ENCODE assay signal across 32 mouse cellular contexts in genomic region chr6:91207491-91207890, GRCm38 (mm10). TPM values are rescaled to one million over a fixed set of nuclear protein-coding genes. Genes with fewer than 3 reads are reported as not detected.
A peak's percentile ranks its signal among the peaks of the same experiment; 100 is the strongest.
DNase-seq lines count a peak whose midpoint lies in the region; ATAC-seq and TF ChIP-seq lines count a peak whose summit lies in the region.
"Had no signal": no experiment of that assay in that cellular context is flagged by ENCODE, and none has a peak within 500 bp of the region (broad histone marks: within the 10 kb centered on the region; RNA-seq: fewer than 3 reads in every experiment).

No protein-coding gene starts in this region.

- DNase-seq in adrenal gland, adult 8-10 months, result peak; percentile 16
- DNase-seq in adrenal gland, postnatal 10 days, result no peak
- DNase-seq in heart, postnatal 4 days, result no peak
- DNase-seq in embryonic facial prominence, embryonic 10.5 days (ENCODE audit: low spot score), result no peak
- no peak for DNase-seq in layer of hippocampus, adult 18-20 months (ENCODE audit: low spot score in 2 of 2)
- no peak for DNase-seq in lung, adult 18-20 months
- DNase-seq: cerebellum, adult 11-12 months; cerebellum, adult 9-11 months; gastrocnemius, postnatal 36 days; heart, postnatal 10 days; kidney, adult 18-20 months; kidney, postnatal 25 days; liver, postnatal 0 days; retina, postnatal 1 day; right cerebral cortex, postnatal 14 days; thymus, adult 18-20 months; thymus, postnatal 25 days had no signal

- H3K79me2 ChIP-seq in myocyte (ENCODE audit: control insufficient read depth, insufficient read depth), result no peaks in the 10 kb centered on the region

- H3K27ac ChIP-seq in heart, embryonic 14.5 days (replicated peaks in 1 of 2; ENCODE audit: control insufficient read depth in 1 of 2, insufficient read depth in 1 of 2, low read depth in 2 of 2, low read length in 2 of 2), result no peak overlapping the region; a peak in 1 of 4 replicates
- 0 out of 2 replicates have a peak overlapping the region, but pooled peaks have one; percentile 19 for H3K27ac ChIP-seq in embryonic facial prominence, embryonic 10.5 days (replicated peaks)
- H3K27ac ChIP-seq: forebrain, embryonic 10.5 days; forebrain, embryonic 15.5 days; heart, embryonic 10.5 days; hindbrain, embryonic 10.5 days; kidney, embryonic 15.5 days; layer of hippocampus, adult 2 months; left cerebral cortex, adult 2 months; liver, embryonic 12.5 days; macrophage; midbrain, embryonic 13.5 days had no signal

- H3K36me3 ChIP-seq in heart, embryonic 14.5 days (ENCODE audit: control insufficient read depth, insufficient read depth, low read length), result no peaks in the 10 kb centered on the region
- H3K36me3 ChIP-seq in embryonic facial prominence, embryonic 10.5 days (replicated peaks), result no peaks in the 10 kb centered on the region
- no peaks in the 10 kb centered on the region for H3K36me3 ChIP-seq in myocyte (ENCODE audit: control insufficient read depth, insufficient read depth)
- H3K36me3 ChIP-seq: forebrain, embryonic 10.5 days; forebrain, embryonic 15.5 days; heart, embryonic 10.5 days; hindbrain, embryonic 10.5 days; kidney, embryonic 15.5 days; liver, embryonic 12.5 days; midbrain, embryonic 13.5 days had no signal

- ATAC-seq in heart, embryonic 14.5 days (ENCODE audit: insufficient number of reproducible peaks, insufficient read depth, low FRiP score, low read depth), result no peak
- ATAC-seq: forebrain, embryonic 15.5 days; hindbrain, embryonic 16.5 days; liver, embryonic 12.5 days; liver, postnatal 0 days; lung, postnatal 0 days; midbrain, embryonic 13.5 days had no signal

- no peaks in the 10 kb centered on the region for H3K9me3 ChIP-seq in heart, embryonic 14.5 days (ENCODE audit: control insufficient read depth, low read length)
- H3K9me3 ChIP-seq in embryonic facial prominence, embryonic 10.5 days, result no peaks in the 10 kb centered on the region
- H3K9me3 ChIP-seq: forebrain, embryonic 10.5 days; forebrain, embryonic 15.5 days; heart, embryonic 10.5 days; hindbrain, embryonic 10.5 days; kidney, embryonic 15.5 days; liver, embryonic 12.5 days; midbrain, embryonic 13.5 days had no signal

- H3K4me2 ChIP-seq in heart, embryonic 14.5 days (ENCODE audit: low read length), result no peak overlapping the region
- H3K4me2 ChIP-seq in myocyte (ENCODE audit: low read depth), result peak overlapping the region; percentile 61
- H3K4me2 ChIP-seq: forebrain, embryonic 15.5 days; kidney, embryonic 15.5 days; liver, embryonic 12.5 days; midbrain, embryonic 13.5 days had no signal

- TF ChIP-seq POLR2A in myocyte (IDR thresholded peaks at IDR 0.05; ENCODE audit: insufficient read length, low read depth), result no peak

- H3ac ChIP-seq in myocyte (ENCODE audit: control insufficient read depth, insufficient read length), result no peak overlapping the region

- H3K9ac ChIP-seq in heart, embryonic 14.5 days (ENCODE audit: low read length), result 0 out of 2 replicates have a peak overlapping the region, but pooled peaks have one; percentile 11
- H3K9ac ChIP-seq: forebrain, embryonic 15.5 days; kidney, embryonic 15.5 days; liver, embryonic 12.5 days; liver, postnatal 0 days; midbrain, embryonic 13.5 days had no signal

- 55% methylated on average over 3 of the region's 3 CpGs for WGBS in heart, embryonic 14.5 days
- WGBS in embryonic facial prominence, embryonic 10.5 days, result 69% methylated on average over 3 of the region's 3 CpGs

- H3K4me1 ChIP-seq in heart, embryonic 14.5 days (ENCODE audit: control insufficient read depth in 2 of 2, insufficient read depth in 2 of 2, low read length in 2 of 2), result peaks cover 47 to 54% of the 10 kb centered on the region in 2 experiments
- H3K4me1 ChIP-seq in embryonic facial prominence, embryonic 10.5 days, result peaks cover 31% of the 10 kb centered on the region
- H3K4me1 ChIP-seq: liver, embryonic 12.5 days had no signal

- no peak overlapping the region for H3K4me3 ChIP-seq in heart, embryonic 14.5 days (ENCODE audit: control insufficient read depth in 1 of 2, insufficient read depth in 1 of 2, low read depth in 1 of 2, low read length in 2 of 2)
- no peak overlapping the region for H3K4me3 ChIP-seq in embryonic facial prominence, embryonic 10.5 days
- no peak overlapping the region for H3K4me3 ChIP-seq in myocyte
- H3K4me3 ChIP-seq: forebrain, embryonic 10.5 days; forebrain, embryonic 15.5 days; heart, embryonic 10.5 days; hindbrain, embryonic 10.5 days; kidney, embryonic 15.5 days; layer of hippocampus, adult 2 months; left cerebral cortex, adult 2 months; liver, embryonic 12.5 days; midbrain, embryonic 13.5 days had no signal

- no peaks in the 10 kb centered on the region for H3K27me3 ChIP-seq in heart, embryonic 14.5 days (ENCODE audit: control insufficient read depth, insufficient read depth, low read length)
- H3K27me3 ChIP-seq in embryonic facial prominence, embryonic 10.5 days (replicated peaks; ENCODE audit: low read depth, poor library complexity, severe bottlenecking), result peaks cover 19% of the 10 kb centered on the region
- H3K27me3 ChIP-seq in myocyte (ENCODE audit: control insufficient read depth, insufficient read depth, insufficient read length), result no peaks in the 10 kb centered on the region
- H3K27me3 ChIP-seq: forebrain, embryonic 15.5 days had no signal

TF ChIP-seq in myocyte, 11 proteins besides CTCF, POLR2A, EP300 and RAD21:
- no peak for TF ChIP-seq MYOD1 (IDR thresholded peaks at IDR 0.05; ENCODE audit: control insufficient read depth in 1 of 3, insufficient read length in 2 of 3, low read depth in 2 of 3)
- peak; percentile 80 for TF ChIP-seq CEBPB (IDR thresholded peaks at IDR 0.05; ENCODE audit: insufficient read depth, poor library complexity, severe bottlenecking)

RNA-seq across cellular contexts. Expression of gene Fbln2, which starts 4.8 kb away (rescaled TPM):
- 10 to 100 TPM in 3 of 4 experiments, 1 to 10 TPM in 1; 8.8 to 24.6 (median 14.7) TPM for total RNA-seq in adrenal gland, adult 8-10 months (2022)
- total RNA-seq in adrenal gland, postnatal 10 days (2021), result 10 to 100 TPM; 59.6 to 62.1 TPM
- polyA plus RNA-seq in heart, embryonic 14.5 days (2014; fragmentation: Nextera tagmentation; extraction: Ambion mirVana), result 127 and 144 TPM in 2 replicates
- total RNA-seq in heart, postnatal 4 days (2021), result 100 to 1,000 TPM; 172 to 182 TPM
- polyA plus RNA-seq in embryonic facial prominence, embryonic 10.5 days (2016; fragmentation: Nextera tagmentation; extraction: Ambion mirVana), result 56.6 and 69.0 TPM in 2 replicates
- polyA plus RNA-seq in myocyte (2012; fragmentation: generic; extraction: Trizol), result 167 TPM
- total RNA-seq in layer of hippocampus, adult 18-20 months (2021), result 1 to 10 TPM; 7.8 to 10.0 TPM
- total RNA-seq: megakaryocyte-erythroid progenitor cell, adult 5-6 weeks had no signal

RNA-seq across cellular contexts. Expression of gene Hdac11, which starts 51.0 kb away (rescaled TPM):
- 10 to 100 TPM in 3 of 4 experiments, 1 to 10 TPM in 1; 9.8 to 26.5 (median 20.6) TPM for total RNA-seq in adrenal gland, adult 8-10 months (2022)
- total RNA-seq in adrenal gland, postnatal 10 days (2021), result 10 to 100 TPM in 1 of 2 experiments, 1 to 10 TPM in 1; 9.7 to 12.3 TPM
- 11.4 and 12.7 TPM in 2 replicates for polyA plus RNA-seq in heart, embryonic 14.5 days (2014; fragmentation: Nextera tagmentation; extraction: Ambion mirVana)
- 10 to 100 TPM; 11.4 to 12.5 TPM for total RNA-seq in heart, postnatal 4 days (2021)
- polyA plus RNA-seq in embryonic facial prominence, embryonic 10.5 days (2016; fragmentation: Nextera tagmentation; extraction: Ambion mirVana), result 8.6 and 9.8 TPM in 2 replicates
- 39.3 TPM for polyA plus RNA-seq in myocyte (2012; fragmentation: generic; extraction: Trizol)
- 100 to 1,000 TPM; 169 to 174 TPM for total RNA-seq in layer of hippocampus, adult 18-20 months (2021)

Comparison
In these comparisons a context has a peak if more than half of its experiments do, and no peak if none do; other contexts are left out.
1. RNA of gene Hdac11, which starts 51.0 kb away (total RNA-seq): 169 to 174 TPM in layer of hippocampus, adult 18-20 months; 9.8 to 26.5 TPM in adrenal gland, adult 8-10 months, 11.4 to 12.5 TPM in heart, postnatal 4 days and 9.7 to 12.3 TPM in adrenal gland, postnatal 10 days; every median in the first group is over 4 times any median in the second.